Mouse (Mus musculus) kidney, postnatal 14 days (tissue): ENCODE results near the gene Tmprss12.
"Not testable (repeated sequence)": the region's sequence is repeated elsewhere in the genome, so short reads cannot be mapped to it uniquely, and the experiment has no call there.

Source experiments
- DNase-seq: peaks from one replicate; pipeline ENCODE4 v3.0.0; 2022; ENCODE audit warnings: mixed read lengths

Gene Tmprss12

GRCm38 (mm10) chr15:100328089-100328488, 47.5 kb downstream of the Tmprss12 start:
- DNase-seq = not testable (repeated sequence)

- DNase-seq = not testable (repeated sequence)
Measured at GRCm38 (mm10) chr15:100329336-100329735, 48.7 kb downstream of the Tmprss12 start.

GRCm38 (mm10) chr15:100330739-100331138, 50.1 kb downstream of the Tmprss12 start:
- no peak for DNase-seq

- DNase-seq = not testable (repeated sequence)
Measured at GRCm38 (mm10) chr15:100332077-100332961, 51.7 kb downstream of the Tmprss12 start.

- no peak for DNase-seq
Measured at GRCm38 (mm10) chr15:100334629-100335028, 54.0 kb downstream of the Tmprss12 start, which contains the start of gene Mettl7a3. TSS of gene Mettl7a3 (plus strand) at chr15:100334929.

GRCm38 (mm10) chr15:100337328-100337727, 56.7 kb downstream of the Tmprss12 start:
- DNase-seq = not testable (repeated sequence)

GRCm38 (mm10) chr15:100337847-100338246, 57.2 kb downstream of the Tmprss12 start:
- DNase-seq = peak; percentile 80

- not testable (repeated sequence) for DNase-seq
Measured at GRCm38 (mm10) chr15:100341314-100341980, 60.8 kb downstream of the Tmprss12 start.
